Mouse (Mus musculus): ENCODE data around the gene Hsph1. TPM values are rescaled to one million over a fixed set of nuclear protein-coding genes. Genes with fewer than 3 reads are reported as not detected.

The Hsph1 gene
- total RNA-seq (2021), result 100 to 1,000 TPM in 1 of 2 experiments, 10 to 100 TPM in 1; 76.6 to 103 TPM
- long read RNA-seq, experiment 1, transcript Hsph1-211 (18 exons, 3,802 nt), result major isoform, 128 of 148 reads
- long read RNA-seq, experiment 1, transcript Hsph1-201 (17 exons, 3,240 nt), result minor isoform, 6 of 148 reads
- long read RNA-seq, experiment 1, partial matches to known transcripts, result 5 of 148 reads
- long read RNA-seq, experiment 1, other reads (novel, unspliced or antisense), result 8 of 148 reads
- long read RNA-seq, experiment 2, transcript Hsph1-201 (17 exons, 3,240 nt), result minor isoform, 9 of 98 reads
- long read RNA-seq, experiment 2, transcript Hsph1-211 (18 exons, 3,802 nt), result major isoform, 77 of 98 reads
- long read RNA-seq, experiment 2, partial matches to known transcripts, result 8 of 98 reads
- long read RNA-seq, experiment 2, other reads (novel, unspliced or antisense), result 4 of 98 reads

GRCm38 (mm10) chr5:149636075-149636920, at the start of gene Hsph1:
Hsph1 (minus strand) TSS chr5:149636376.
- peak within 1 kb of the TSS; percentile 94 for H3K4me3 ChIP-seq
- peak; percentile 99 for DNase-seq
- peak; percentile 17; the same call in 1 of the 2 replicates for TF ChIP-seq CTCF (IDR thresholded peaks at IDR 0.05)
- intact Hi-C loops (cut with DNase I), result loop anchor here (5.0 kb wide), 2 partner anchors 41 to 64 kb away; partner anchors contain the start of gene B3glct
- peak within 1 kb of the TSS; percentile 90 for H3K27ac ChIP-seq

- H3K27ac ChIP-seq, result no peak overlapping the region
- H3K4me3 ChIP-seq, result no peak overlapping the region
- DNase-seq, result no peak
- intact Hi-C loops (cut with DNase I), result no loop called here
- TF ChIP-seq CTCF (IDR thresholded peaks at IDR 0.05), result no peak
Observed at GRCm38 (mm10) chr5:149680946-149681345, 44.8 kb upstream of the Hsph1 start.

- Histone ChIP-seq H3K4me3 (no peak overlapping the region), H3K27ac (no peak overlapping the region)
- no peak for DNase-seq
- no peak for TF ChIP-seq CTCF (IDR thresholded peaks at IDR 0.05)
- intact Hi-C loops (cut with DNase I), result loop anchor here (5.0 kb wide), 1 partner anchor 43 kb away; the partner anchor contains the start of gene Hsph1
Observed at GRCm38 (mm10) chr5:149679886-149680285, 43.7 kb upstream of the Hsph1 start.

GRCm38 (mm10) chr5:149679362-149679761, 43.2 kb upstream of the Hsph1 start:
- TF ChIP-seq CTCF (IDR thresholded peaks at IDR 0.05), result no peak
- H3K4me3 ChIP-seq, result peak overlapping the region; percentile 94
- intact Hi-C loops (cut with DNase I), result loop anchor here (5.0 kb wide), 1 partner anchor 42 kb away; the partner anchor contains the start of gene Hsph1
- no peak for DNase-seq
- H3K27ac ChIP-seq, result no peak overlapping the region

- peak overlapping the region; percentile 96 for H3K27ac ChIP-seq
- no peak for TF ChIP-seq CTCF (IDR thresholded peaks at IDR 0.05)
- intact Hi-C loops (cut with DNase I), result loop anchor here (5.0 kb wide), 1 partner anchor 42 kb away; the partner anchor contains the start of gene Hsph1
- DNase-seq, result peak; percentile 22
- H3K4me3 ChIP-seq, result peak overlapping the region; percentile 94
Observed at GRCm38 (mm10) chr5:149678990-149679348, 42.8 kb upstream of the Hsph1 start.

- Histone ChIP-seq H3K27ac (peak within 1 kb of the TSS; percentile 96), H3K4me3 (peak within 1 kb of the TSS; percentile 94)
- DNase-seq, result peak; percentile 92
- peak; percentile 79 for TF ChIP-seq CTCF (IDR thresholded peaks at IDR 0.05)
- intact Hi-C loops (cut with DNase I), result loop anchor here (5.0 kb wide), 1 partner anchor 41 kb away; the partner anchor contains the start of gene Hsph1
Observed at GRCm38 (mm10) chr5:149678100-149678989, 42.2 kb upstream of the Hsph1 start, which contains the start of gene B3glct. B3glct (plus strand) TSS chr5:149678230.

GRCm38 (mm10) chr5:149677196-149677595, 41.0 kb upstream of the Hsph1 start:
- intact Hi-C loops (cut with DNase I), result loop anchor here (5.0 kb wide), 1 partner anchor 40 kb away; the partner anchor contains the start of gene Hsph1
- TF ChIP-seq CTCF (IDR thresholded peaks at IDR 0.05), result no peak
- H3K4me3 ChIP-seq, result no peak overlapping the region
- no peak overlapping the region for H3K27ac ChIP-seq
- DNase-seq, result no peak

GRCm38 (mm10) chr5:149663417-149663816, 27.2 kb upstream of the Hsph1 start:
- intact Hi-C loops (cut with DNase I), result no loop called here
- no peak for TF ChIP-seq CTCF (IDR thresholded peaks at IDR 0.05)
- H3K27ac ChIP-seq, result no peak overlapping the region

GRCm38 (mm10) chr5:149662980-149663379, 26.8 kb upstream of the Hsph1 start:
- no peak overlapping the region for H3K4me3 ChIP-seq
- TF ChIP-seq CTCF (IDR thresholded peaks at IDR 0.05), result peak; percentile 8; the same call in 1 of the 2 replicates
- no peak for DNase-seq
- no peak overlapping the region for H3K27ac ChIP-seq
- intact Hi-C loops (cut with DNase I), result no loop called here

More at GRCm38 (mm10) chr5:149663417-149663816, 27.2 kb upstream of the Hsph1 start:
- H3K4me3 ChIP-seq, result no peak overlapping the region
- no peak for DNase-seq

GRCm38 (mm10) chr5:149661428-149661827, 25.3 kb upstream of the Hsph1 start:
- intact Hi-C loops (cut with DNase I), result no loop called here
- no peak for DNase-seq
- no peak for TF ChIP-seq CTCF (IDR thresholded peaks at IDR 0.05)
- Histone ChIP-seq H3K27ac (no peak overlapping the region), H3K4me3 (no peak overlapping the region)

GRCm38 (mm10) chr5:149659414-149659780, 23.2 kb upstream of the Hsph1 start:
- no peak overlapping the region for H3K4me3 ChIP-seq
- TF ChIP-seq CTCF (IDR thresholded peaks at IDR 0.05), result no peak
- intact Hi-C loops (cut with DNase I), result no loop called here
- no peak overlapping the region for H3K27ac ChIP-seq
- DNase-seq, result no peak
